Mouse (Mus musculus) thymus, adult 2 months (tissue): ENCODE results near the gene Gm12184. TPM values are rescaled to one million over a fixed set of nuclear protein-coding genes. Genes with fewer than 3 reads are reported as not detected.

Source experiments
- DNase-seq: peaks from one replicate; pipeline ENCODE4 v3.0.0; 2021
- H3K27ac ChIP-seq: fragments of 200-500 bp; 2 replicates; pipeline ENCODE4 v1.5.1; 2012; ENCODE audit warnings: low read length, control low read depth; ENCODE audit not compliant: control insufficient read depth, insufficient read depth
- H3K27me3 ChIP-seq: fragments of 200-500 bp; 2 replicates; pipeline ENCODE4 v1.6.1; 2012; ENCODE audit warnings: mild to moderate bottlenecking, low read length, moderate library complexity, mixed read lengths; ENCODE audit not compliant: control insufficient read depth, insufficient read depth
- H3K36me3 ChIP-seq: fragments of 200-500 bp; 2 replicates; pipeline ENCODE4 v1.6.1; 2012; ENCODE audit warnings: mild to moderate bottlenecking, low read length, moderate library complexity; ENCODE audit not compliant: control insufficient read depth, insufficient read depth
- H3K4me1 ChIP-seq: fragments of 200-500 bp; replicated peaks from 2 replicates; pipeline ENCODE4 v1.6.1; 2012; ENCODE audit warnings: low read length; ENCODE audit not compliant: control insufficient read depth, insufficient read depth
- H3K4me3 ChIP-seq: fragments of 200-500 bp; 2 replicates; pipeline ENCODE4 v1.5.1; 2012; ENCODE audit warnings: mild to moderate bottlenecking, low read length, control low read depth, moderate library complexity; ENCODE audit not compliant: control insufficient read depth, insufficient read depth
- CTCF ChIP-seq: fragments of 200-500 bp; IDR thresholded peaks from 2 replicates; pipeline ENCODE4 v1.5.1; 2012; ENCODE audit warnings: mild to moderate bottlenecking, control low read depth, low read length, moderate library complexity, borderline replicate concordance; ENCODE audit not compliant: control insufficient read depth, poor library complexity, insufficient read depth; ENCODE audit errors: extremely low read depth
- POLR2A ChIP-seq: fragments of 200-500 bp; IDR thresholded peaks from 2 replicates; pipeline ENCODE4 v1.6.1; 2012; ENCODE audit warnings: mild to moderate bottlenecking, low read length, control low read depth, moderate library complexity; ENCODE audit not compliant: control insufficient read depth, poor library complexity, insufficient read depth; ENCODE audit errors: extremely low read depth
- WGBS: fragments of 180-500 bp; shearing (Covaris S2); methylation state at CpG from one replicate; pipeline ENCODE4 v1.1.7; 2018; 5-methylcytosine and 5-hydroxymethylcytosine counted together
- polyA plus RNA-seq: library from polyadenylated mRNA; depleted of rRNA; stranded (reverse); fragments of >200 nt; gene quantifications from 2 replicates; pipeline ENCODE4 v1.2.3, GENCODE M21; 2012

The Gm12184 gene
- polyA plus RNA-seq, 1 experiment = 8.1 TPM

DNA sequence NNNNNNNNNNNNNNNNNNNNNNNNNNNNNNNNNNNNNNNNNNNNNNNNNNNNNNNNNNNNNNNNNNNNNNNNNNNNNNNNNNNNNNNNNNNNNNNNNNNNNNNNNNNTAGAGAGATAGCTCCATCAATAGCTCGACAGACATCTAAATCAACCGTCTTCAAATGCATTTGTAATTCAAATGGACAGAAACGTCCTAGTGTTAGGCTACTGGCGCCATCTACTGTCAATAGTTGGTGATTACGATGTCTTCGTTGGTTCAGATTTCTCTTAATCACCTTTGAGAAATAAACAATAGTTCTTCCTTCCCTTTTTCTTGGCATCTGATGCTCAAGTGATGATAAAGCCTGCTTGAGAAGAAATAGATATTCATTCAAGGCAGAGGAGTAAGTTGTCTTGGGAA, 32.6 kb upstream of the Gm12184 start:
- 2% methylated on average over 6 of the region's 6 CpGs for WGBS
- TF ChIP-seq POLR2A (no peak), CTCF (no peak)
- Histone ChIP-seq H3K27ac (no peak overlapping the region), H3K4me3 (no peak overlapping the region), H3K27me3 (no peaks in the 10 kb centered on the region), H3K36me3 (no peaks in the 10 kb centered on the region), H3K4me1 (peaks cover 21% of the 10 kb centered on the region)
- peak; percentile 60 for DNase-seq

DNA sequence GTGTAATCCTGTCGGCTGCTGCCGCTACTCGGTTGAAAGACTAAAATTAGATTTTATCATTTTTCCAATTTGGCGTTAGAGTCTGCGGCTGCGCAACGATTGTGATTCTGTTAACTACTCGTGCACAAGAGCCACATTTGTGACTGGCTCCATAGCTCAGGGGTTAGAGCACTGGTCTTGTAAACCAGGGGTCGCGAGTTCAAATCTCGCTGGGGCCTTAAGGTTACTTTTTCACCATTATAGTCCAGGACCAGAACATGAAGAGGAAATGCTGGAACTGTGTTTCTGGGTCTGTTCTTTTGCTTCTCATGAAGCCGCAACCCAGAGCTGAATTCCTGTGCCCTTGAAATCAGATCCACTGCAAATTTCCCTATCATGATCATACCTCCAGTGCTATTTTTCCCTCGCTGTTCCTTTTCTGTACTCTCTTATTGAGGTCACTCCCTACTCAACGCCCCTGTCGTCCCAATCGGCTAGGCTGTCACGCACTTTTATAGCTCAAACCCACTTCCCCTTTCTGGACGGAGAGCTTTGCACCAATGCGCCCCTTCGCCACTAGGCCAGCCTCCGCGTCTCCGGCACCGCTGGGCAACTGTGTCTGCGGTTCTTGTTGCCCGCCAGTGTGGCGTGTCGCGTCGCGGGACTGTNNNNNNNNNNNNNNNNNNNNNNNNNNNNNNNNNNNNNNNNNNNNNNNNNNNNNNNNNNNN, 27.2 kb upstream of the Gm12184 start:
- H3K27ac ChIP-seq = no peak overlapping the region

DNA sequence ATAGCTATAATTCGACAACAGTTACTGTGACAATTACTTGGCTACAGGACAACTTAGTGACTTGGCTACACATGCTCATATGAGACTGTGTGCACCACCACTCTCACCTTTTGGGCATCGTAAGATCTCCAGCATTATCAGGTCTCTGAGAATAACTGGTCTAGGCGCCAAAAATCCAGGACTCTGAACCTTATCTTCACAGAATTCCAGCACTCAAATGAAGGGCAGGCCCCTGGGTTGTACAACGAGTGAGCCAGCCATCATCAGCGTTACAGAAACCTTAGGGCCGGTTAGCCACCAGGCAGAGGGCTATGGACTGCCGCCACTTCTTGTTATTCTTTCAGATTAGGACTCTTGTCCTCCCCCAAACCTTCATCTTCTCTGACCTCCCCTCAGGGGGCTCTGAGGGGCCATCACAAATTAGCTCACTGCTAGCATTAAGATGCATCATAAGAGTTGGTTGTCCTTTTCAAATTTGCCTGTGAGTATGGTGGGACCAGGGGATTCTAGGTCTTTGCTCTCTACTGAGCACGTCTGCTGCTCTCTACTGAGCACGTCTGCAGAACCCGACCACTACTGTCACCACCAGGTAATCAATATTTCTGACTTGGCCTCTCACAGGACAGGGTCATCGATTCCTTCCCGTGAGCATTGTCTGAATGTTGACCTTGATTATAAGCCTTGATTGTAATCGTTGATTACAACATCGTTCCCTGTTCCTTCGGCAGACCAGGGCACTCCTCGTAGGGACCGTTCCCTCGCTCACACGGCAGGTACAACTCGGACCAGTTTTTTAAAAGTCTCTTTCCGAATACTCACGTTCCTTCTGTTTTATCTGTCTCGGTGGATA, 26.4 kb upstream of the Gm12184 start:
- Histone ChIP-seq H3K4me1 (peaks cover 24% of the 10 kb centered on the region), H3K27ac (no peak overlapping the region), H3K27me3 (no peaks in the 10 kb centered on the region), H3K4me3 (peak overlapping the region; percentile 59), H3K36me3 (no peaks in the 10 kb centered on the region)
- 12% methylated on average over 23 of the region's 23 CpGs for WGBS
- no peak for TF ChIP-seq CTCF
- no peak for TF ChIP-seq POLR2A
- DNase-seq = no peak

More for the DNA sequence above, 27.2 kb upstream of the Gm12184 start:
- peak; percentile 89 for DNase-seq
- no peaks in the 10 kb centered on the region for H3K27me3 ChIP-seq
- H3K36me3 ChIP-seq = no peaks in the 10 kb centered on the region
- peak overlapping the region; percentile 59 for H3K4me3 ChIP-seq
- H3K4me1 ChIP-seq = peaks cover 30% of the 10 kb centered on the region
- 1% methylated on average over 31 of the region's 31 CpGs for WGBS
- TF ChIP-seq POLR2A = no peak
- no peak for TF ChIP-seq CTCF

DNA sequence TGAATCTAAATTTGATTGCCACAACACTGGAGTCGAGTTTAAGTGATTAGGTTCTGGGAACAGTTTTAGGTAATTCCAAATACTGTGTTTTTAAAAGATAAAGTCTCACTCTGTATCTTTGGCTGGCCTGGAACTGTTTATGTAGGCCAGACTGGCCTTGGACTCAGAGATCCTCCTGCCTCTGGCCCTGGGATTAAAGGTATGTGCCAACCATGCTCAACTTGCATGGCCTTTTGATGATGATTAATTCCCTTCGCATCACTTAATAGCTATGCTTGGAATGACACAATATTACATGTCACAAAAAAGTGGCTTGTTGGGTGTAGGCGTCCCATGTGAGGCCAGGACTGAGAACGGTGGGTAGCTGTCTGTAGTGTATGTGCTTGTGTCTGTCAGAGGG, 25.7 kb upstream of the Gm12184 start:
- Histone ChIP-seq H3K27ac (no peak overlapping the region), H3K4me3 (no peak overlapping the region), H3K36me3 (no peaks in the 10 kb centered on the region), H3K27me3 (no peaks in the 10 kb centered on the region), H3K4me1 (peaks cover 21% of the 10 kb centered on the region)
- WGBS = 89% methylated on average over 4 of the region's 4 CpGs
- TF ChIP-seq CTCF (no peak), POLR2A (no peak)
- DNase-seq = no peak

DNA sequence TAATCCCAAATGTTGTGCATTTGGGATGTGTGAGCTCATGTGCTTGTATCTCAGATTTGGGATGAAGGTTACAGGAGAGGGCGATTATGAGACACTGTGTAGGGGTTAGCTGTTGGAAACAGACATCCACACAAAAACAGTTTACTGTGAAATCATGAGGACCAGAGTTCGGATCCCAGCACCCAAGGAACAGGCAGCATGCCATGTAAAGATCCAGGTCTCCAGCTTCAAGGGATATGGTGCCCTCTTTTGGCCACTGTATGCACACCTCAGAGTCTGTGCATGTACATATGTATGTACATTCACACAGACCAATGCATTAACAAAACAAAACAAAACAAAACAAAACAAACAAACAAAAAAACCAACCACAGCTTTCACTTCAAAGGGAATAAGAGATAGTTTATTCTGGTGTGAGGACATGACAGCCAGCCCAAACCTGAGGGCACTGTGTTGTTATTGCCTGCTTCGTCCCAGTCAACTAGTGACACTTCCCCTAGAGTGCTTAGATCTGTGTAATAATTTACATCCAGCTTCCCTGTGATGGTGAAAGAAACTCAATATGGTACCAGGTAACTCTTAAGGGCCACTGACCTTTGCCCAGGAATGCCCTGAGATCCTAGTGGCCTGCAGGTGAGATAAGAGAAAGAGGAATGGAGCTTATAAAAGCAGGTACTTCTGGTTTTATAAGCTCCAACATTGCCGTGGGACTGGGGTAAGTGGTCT, 25.0 kb upstream of the Gm12184 start:
- no peak for TF ChIP-seq CTCF
- no peak for TF ChIP-seq POLR2A
- Histone ChIP-seq H3K27me3 (no peaks in the 10 kb centered on the region), H3K36me3 (no peaks in the 10 kb centered on the region), H3K4me3 (no peak overlapping the region), H3K27ac (no peak overlapping the region), H3K4me1 (peaks cover 19% of the 10 kb centered on the region)
- DNase-seq = no peak
- 91% methylated on average over 4 of the region's 4 CpGs for WGBS

DNA sequence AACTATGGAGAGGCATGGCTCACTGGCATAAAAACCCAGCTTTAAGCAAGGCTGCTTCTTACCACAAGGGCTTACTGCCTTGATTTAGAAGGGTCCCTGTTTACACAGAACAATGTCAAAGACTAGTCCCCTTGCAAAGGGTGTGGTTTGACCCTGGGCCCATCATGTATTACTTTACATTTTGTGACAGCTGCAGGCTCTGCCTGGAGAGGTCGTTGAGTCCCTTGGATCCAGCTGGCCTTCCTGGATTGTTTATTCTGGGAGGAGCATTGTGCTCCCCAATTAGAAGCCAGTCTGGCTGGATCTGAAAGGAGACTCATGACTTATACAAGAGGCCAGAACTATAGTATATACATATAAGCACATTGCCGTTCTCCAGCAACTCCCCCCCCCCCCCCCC, 23.8 kb upstream of the Gm12184 start:
- TF ChIP-seq POLR2A = no peak
- no peak for TF ChIP-seq CTCF
- H3K4me1 ChIP-seq = peaks cover 16% of the 10 kb centered on the region
- no peak overlapping the region for H3K4me3 ChIP-seq
- no peak overlapping the region for H3K27ac ChIP-seq
- no peaks in the 10 kb centered on the region for H3K36me3 ChIP-seq
- WGBS = 89% methylated on average over 2 of the region's 2 CpGs
- H3K27me3 ChIP-seq = no peaks in the 10 kb centered on the region
- DNase-seq = no peak
